Mouse (Mus musculus): ENCODE measurements around the gene Micall2.

GRCm38 (mm10) chr5:139736504-139736940, 386 bp upstream of the Micall2 start:
- TF ChIP-seq CTCF (IDR thresholded peaks at IDR 0.05; ENCODE audit: low read depth) (no peak), EP300 (IDR thresholded peaks at IDR 0.05; ENCODE audit: low read depth) (no peak)

All from heart, postnatal 0 days (tissue).